Mouse (Mus musculus): Measurements from ENCODE around the gene Gm136.
"Not testable (repeated sequence)": the region's sequence is repeated elsewhere in the genome, so short reads cannot be mapped to it uniquely, and the experiment has no call there.

The Gm136 gene

DNA sequence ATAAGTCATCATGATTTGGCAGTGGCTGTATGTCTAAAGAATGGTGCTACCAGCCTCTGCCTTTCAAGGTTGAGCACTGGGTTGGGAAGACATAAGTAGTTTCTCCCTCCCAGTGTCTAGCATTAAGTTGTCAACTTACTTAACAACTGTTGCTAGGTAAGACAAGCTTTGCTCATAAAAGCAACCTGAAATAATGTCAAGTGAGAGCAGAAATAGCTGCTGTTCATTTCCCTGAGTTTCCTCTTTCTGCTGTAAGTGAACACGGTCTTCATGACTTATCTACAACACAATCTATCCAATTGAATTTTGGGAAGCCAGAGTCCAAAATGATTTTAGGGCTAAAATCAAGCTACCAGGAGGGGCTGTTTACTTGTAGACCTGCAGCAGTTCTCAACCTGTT, at the start of gene Gm136:
Gene Gm136, minus strand, starts transcription at position 101 of the 400 bp plus-strand sequence.
- no peak for DNase-seq (ENCODE audit: low read depth, low spot score)

DNA sequence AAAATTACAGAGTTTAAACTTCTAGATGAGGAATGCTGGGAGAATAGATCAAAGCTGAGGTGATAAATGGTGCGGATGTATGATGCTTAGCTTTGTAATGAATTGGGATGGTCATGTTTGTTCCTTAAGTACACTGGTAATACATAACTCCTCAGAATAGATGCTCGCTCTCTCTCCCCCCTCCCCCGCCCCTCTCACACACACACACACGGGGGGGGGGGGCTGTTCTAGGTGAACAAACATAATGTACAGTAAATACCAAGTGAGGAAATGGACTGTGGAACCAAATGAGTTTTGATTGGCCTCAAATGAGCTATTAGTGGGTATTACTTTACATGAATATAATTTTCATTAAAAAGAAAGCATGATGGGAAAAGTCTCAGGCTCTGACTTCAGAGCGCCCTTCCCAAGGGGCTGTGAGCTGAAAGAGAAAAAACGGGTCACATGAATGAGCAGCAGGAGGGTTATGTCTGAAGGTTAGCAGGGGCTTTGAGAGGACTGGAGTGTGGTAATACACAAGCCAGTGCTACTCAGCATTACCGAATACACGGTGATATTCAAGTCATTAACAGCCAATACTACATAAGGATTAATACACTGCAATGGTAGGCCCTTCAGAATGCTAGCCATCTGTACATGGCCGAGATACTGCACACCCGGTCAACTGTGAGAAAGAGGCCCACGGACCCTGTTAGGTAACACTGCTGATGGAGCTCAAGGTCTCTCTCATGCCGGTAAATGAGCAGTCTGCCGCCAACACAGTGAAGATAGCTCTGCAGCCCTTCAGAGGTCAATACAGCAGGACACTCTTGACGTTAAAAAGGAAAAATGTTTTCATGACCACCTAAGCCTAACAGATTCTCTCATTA, 45.3 kb upstream of the Gm136 start:
- DNase-seq (ENCODE audit: low read depth, low spot score) = no peak

DNA sequence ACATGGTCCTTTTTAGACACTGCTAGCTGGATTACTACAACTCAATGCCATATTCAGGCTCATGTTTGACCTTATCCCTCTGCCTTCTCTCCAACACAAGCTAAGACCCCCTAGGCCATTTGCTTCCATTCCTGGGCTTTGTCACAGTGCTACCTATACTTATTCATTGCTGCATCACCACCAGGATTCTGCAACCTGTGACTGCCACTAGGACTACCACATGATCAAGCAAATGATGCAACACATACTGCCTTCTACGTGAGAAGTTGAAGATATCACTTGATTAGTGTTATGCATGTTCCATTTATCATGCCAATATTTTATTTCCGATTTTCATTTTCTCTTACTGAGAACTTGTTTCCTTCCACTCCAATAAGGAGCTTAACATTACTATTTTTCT, 41.9 kb upstream of the Gm136 start:
- DNase-seq (ENCODE audit: low read depth, low spot score) = no peak

DNA sequence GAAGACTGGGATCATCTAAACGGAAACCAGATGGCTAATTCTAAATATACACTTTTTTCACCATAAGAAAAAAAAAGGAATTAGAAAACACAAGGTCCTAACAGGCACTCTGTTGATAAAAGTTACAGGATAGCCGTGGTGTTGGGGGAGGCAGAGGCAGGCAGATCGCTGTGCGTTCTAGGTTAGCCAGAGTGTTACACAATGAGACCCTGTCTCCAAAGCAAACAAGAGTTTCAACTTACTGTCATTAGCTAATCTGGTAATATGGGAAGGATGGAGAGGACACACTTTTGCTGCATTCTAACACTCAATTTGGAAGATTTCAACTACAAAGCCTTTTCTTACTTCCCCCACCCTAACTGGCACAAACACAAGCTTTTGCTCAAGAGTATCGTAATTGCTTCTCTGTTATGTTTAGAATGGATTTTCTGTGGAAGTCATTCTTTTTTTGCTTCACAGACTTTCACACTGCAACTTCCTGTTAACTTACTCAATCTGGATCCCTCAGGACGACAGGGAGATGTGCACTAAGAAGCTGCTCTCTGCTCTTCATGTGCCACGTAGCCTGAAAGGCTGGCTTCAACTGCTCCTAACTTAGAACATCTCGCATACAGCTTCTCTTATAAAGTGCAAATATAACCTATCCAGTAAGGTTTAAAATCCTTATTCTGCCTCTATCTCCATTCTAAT, 41.4 kb upstream of the Gm136 start:
- no peak for DNase-seq (ENCODE audit: low read depth, low spot score)

DNA sequence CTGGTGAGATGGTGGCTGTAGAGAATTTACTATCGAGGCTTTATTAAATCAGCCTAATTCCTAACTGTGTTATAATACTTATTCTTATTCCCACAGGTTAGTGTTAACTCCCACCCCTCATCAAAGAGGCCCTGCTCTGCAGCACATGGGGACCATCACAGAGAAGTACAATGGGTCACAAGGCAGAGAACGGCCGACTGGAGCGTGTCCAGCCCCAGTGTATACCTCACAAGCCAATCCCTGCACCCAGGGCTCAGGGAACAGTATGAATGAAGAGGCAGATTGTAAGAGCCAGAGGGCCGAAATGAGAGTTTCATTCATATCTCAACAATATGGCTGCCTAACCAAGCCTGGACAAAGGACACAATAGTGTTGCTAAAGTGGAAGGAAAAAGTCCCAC, 40.2 kb upstream of the Gm136 start:
- no peak for DNase-seq (ENCODE audit: low read depth, low spot score)

DNA sequence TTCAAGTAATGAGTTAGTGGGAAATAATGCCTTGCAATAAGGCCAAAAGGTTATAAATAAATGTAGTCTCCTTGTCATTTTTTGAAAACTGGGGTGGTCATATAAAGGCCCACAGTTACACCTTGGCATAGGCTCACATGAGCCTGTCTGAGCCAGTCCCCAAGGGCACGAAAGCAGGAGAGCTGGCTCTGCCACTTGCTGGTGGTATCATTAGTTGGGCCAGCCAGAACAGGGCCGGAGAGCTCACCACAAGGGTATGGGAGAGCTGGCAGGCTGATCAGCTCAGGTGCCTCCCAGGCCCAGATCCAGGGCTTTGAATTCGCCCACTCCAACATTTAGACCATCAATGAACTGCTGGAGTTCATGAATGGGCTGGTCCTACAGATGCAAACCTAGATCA, 30.4 kb upstream of the Gm136 start:
- DNase-seq (ENCODE audit: low read depth, low spot score) = no peak

DNA sequence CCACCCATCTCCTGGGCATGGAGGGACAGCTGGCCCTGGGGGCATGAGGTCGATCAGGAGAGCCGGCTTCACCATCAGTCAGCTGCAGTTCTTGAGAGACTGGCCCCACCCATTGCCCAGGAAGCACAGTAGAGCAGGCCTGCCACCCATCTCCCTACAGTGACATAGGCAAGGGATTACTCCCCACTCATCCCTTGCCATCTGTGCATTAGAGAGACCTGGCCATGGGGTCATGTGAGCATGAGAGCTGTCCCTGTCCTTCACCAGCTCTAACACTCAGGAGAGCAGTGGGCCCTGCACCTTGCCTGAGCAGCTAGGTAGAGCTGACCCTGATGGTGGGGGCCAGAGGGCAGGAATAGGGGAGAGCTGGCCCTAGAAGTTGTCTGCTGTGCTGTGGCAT, 29.6 kb upstream of the Gm136 start:
- DNase-seq (ENCODE audit: low read depth, low spot score) = no peak

DNA sequence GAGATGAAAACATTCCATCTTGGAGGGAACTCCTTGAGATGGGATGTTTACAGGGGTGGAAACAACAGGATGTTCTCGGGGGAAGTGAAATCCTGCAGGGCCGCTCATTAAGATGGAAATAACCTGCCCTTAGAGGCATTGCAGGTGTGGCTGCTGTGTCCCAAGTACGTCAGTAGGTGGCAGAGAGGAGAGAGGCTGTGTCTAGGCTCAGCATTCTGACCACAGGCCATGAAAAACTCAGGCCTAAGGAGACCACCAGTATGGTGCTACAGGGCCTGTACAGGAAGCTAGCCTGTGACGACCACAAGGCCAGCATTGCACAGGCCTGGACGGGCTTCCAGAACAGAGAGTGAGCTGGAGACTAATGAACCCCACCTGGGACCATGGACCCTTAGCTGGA, 28.8 kb upstream of the Gm136 start:
- DNase-seq (ENCODE audit: low read depth, low spot score) = no peak

DNA sequence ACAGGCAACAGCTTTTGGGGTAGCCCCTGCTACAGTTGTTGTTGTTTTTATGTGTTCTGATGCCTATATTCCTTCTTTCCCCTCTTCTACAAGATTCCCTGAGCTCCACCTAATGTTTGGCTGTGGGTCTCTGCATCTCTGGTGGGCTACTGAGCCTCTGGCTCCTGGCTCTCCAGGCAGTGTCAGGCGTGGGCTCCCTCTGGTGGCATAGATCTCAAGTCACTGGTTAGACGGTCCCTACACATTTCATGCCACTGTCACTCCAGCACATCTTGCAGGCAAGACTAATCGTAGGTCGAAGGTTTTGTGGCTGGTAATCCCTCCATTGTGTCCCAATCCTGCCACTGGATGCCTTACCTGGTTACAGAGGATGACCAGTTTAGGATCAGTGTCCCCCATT, 26.7 kb upstream of the Gm136 start:
- no peak for DNase-seq (ENCODE audit: low read depth, low spot score)

DNA sequence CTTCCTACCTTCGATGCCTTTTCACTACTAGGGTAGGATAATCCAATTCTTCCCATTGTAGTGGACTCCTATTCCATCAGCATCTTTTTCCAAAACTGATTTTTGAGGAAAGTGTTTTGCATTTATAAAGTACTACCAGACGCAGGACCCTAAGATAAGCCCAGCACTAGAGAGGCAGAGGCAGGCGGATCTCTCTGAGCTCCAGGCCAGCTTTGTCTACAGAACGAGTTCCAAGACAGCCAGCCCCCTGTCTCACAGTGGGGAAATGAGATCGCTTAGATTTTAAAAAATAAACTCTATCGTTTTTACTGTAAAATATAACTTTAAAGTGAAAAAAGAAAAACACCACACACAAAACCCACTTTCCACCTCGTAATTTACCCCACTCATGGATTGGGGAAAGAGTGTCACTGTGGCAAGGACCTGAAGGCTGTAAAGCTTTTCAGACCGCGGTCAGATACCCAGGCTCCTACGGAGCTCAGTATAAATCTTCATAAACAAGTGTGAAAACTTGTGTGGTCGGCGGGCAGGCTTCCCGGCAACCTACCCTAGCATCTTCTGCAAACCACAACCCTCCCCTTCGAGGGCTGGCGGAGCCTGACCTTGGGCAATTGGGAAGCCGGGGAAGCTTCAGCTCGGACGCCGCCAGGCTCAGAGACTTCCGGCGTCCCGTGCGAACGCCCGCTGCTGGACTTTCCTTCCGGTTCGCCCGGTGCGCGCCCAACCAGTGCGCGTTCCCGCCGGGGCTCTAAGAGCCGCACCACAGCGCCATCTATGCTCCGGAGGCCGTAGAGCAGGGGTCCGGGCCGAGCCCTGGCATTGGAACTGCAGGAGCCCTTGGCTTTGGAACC, 21.8 kb upstream of the Gm136 start, which contains the start of gene Smim8:
Gene Smim8, minus strand, starts transcription at position 747 of the 851 bp plus-strand sequence.
- peak; percentile 93 for DNase-seq (ENCODE audit: low read depth, low spot score)

DNA sequence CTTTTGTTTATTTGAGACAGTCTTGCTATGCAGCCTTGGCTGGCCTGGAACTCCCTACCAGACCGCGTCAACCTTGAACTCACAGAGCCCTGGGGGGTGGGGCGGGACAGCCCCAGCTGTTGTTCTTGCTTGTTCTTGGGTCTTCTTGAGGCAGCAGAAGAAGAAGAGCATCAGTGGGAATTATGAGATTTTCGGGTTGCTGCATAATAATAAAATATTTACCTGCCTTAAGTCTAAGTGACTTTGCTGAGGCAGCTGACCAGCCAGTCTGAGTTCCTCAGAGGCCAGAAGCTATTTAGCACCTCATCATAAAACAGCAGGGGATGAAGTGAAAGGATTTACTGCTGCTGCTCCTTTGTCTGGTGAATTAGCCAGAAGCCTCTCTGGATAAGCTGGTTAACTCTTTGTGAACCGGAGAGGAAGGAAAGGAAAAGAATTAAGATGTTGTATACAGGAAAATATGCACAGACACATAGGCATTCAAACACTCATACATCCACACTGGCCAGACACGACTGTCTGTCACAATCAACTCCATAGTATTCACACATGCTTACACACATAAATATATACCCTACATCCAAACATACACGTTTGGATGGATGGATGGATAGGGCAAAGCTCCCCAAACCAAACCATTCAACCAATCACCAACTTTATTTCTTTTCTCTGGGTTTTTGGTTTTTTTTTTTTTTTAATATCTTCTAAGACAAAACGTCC, 15.7 kb upstream of the Gm136 start:
- peak; percentile 80 for DNase-seq (ENCODE audit: low read depth, low spot score)

DNA sequence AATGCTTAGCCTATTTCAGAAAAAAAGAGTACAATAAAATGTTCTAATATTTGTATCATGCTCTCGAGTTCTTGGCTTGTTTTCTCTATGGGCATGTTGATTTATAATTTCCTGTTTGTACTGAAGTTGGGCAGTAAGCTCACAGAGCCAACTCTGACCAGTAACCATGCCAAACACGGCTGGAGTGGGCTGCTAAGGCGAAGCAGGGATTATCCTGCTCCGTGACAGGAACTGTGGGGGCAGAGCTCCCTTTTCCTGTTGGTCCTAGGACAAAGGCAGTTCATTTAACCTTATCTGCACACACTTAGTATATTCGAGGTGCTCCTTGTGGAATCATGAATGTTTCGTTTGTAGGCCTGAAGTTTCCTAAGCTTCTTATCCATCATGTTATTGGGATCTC, 6.8 kb downstream of the Gm136 start:
- DNase-seq (ENCODE audit: low read depth, low spot score) = no peak

DNA sequence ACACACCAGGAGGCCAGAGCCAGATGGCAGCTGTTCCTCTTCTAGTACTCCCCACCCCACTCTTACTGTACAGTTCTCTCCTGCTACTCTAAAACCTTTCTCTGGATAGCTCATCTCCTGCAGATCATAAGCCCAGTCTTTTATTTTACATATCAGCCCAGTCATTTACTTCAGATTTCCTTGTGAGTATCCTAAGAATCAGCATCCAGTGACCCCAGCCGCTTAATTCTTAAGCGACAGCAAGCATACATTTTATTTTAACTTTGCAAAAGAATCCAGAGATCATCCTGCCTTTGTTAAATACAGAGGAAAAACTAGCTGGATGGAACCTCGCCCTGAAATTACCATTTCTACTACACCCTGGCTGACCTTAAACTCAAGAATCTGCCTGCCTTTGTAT, 21.6 kb downstream of the Gm136 start:
- no peak for DNase-seq (ENCODE audit: low read depth, low spot score)

DNA sequence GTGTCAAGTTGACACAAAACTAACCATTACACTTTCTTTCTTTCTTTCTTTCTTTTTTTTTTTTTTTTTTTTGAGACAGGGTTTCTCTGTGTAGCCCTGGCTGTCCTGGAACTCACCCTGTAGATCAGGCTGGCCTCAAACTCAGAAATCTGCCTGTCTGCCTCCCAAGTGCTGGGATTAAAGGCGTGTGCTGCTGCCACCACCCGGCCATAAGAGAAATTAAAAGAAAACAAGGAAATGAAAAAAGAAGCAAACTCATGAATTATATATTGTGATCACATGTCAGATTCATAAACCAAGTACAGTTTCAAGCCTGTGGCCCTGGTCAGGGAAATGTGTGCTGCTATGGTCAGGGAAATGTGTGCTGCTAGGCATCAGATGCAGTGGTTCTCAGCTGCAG, 22.6 kb downstream of the Gm136 start:
- DNase-seq (ENCODE audit: low read depth, low spot score) = not testable (repeated sequence)

DNA sequence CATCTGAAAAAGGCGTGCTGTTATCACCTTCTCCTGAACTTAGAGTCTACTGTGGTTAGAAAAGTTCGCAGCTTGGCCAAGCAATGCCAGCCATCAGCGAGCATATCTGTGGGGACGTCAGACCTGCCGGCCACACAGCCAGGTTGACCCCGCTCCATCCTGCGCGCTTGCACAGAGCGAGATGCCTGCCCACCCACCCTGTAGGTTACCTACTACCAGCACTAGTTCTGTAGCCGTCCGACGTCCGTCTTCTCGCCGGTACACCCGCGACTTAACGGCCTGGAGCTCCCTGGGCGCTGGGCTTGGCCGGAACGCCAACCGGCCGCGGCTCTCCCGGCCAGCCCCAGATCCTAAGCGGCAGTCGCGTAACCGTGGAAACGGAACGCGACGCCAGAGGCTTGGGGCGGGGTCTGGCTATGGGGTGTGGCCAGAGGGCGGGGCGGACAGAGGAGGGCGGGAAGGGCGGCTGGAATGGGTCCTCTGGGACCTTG, 26.2 kb downstream of the Gm136 start, which contains the start of gene Cfap206:
Gene Cfap206, minus strand, starts transcription at position 356 of the 491 bp plus-strand sequence.
- DNase-seq (ENCODE audit: low read depth, low spot score) = peak; percentile 73

DNA sequence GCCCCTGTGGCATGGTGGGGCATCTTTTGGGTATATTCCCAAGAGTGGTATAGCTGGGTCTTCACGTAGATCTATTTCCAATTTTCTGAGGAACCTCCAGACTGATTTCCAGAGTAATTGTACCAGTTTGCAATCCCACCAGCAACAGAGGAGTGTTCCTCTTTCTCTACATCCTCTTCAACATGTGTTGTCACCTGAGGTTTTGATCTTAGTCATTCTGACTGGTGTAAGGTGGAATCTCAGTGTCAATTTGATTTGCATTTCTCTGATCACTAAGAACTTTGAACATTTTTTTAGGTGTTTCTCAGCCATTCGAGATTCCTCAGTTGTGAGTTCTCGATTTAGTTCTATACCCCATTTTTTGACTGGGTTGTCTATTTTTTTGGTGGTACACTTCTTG, 30.4 kb downstream of the Gm136 start:
- not testable (repeated sequence) for DNase-seq (ENCODE audit: low read depth, low spot score)

DNA sequence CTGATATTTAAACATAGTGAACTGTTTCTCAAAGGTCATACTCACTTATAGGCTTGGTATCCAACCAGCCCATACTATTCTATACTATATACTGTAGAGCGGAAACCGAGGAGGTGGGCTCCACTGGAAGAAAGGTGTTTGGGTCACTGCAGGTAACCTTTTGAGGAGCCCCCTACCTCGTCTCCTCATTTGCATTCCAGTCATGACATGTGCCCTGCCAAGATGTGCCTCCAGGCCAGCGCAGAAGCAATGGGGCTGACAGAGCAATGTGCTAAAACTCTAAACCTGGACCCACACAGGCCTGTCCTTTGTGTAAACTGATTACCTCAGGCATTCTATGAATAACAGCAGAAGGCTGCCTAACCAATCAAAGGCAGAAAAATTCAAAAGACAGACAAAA, 31.8 kb downstream of the Gm136 start:
- DNase-seq (ENCODE audit: low read depth, low spot score) = no peak

DNA sequence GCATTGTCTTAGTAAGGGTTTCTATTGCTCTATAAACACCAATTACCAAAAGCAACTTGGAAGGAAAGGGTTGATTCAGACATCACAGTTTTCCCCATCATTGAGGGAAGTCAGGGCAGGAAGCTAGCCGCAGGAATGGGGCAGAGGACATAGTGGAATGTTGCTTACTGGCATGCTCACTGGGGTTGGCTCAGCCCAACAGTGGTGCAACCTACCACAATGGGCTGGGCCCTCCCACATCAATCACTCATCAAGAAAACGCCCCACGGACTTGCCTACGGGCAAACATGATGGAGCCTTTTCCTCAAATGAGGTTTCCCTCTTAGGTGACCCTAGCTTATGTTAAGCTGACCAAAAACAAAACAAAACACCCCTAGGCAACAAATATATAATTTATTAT, 32.9 kb downstream of the Gm136 start:
- no peak for DNase-seq (ENCODE audit: low read depth, low spot score)

DNA sequence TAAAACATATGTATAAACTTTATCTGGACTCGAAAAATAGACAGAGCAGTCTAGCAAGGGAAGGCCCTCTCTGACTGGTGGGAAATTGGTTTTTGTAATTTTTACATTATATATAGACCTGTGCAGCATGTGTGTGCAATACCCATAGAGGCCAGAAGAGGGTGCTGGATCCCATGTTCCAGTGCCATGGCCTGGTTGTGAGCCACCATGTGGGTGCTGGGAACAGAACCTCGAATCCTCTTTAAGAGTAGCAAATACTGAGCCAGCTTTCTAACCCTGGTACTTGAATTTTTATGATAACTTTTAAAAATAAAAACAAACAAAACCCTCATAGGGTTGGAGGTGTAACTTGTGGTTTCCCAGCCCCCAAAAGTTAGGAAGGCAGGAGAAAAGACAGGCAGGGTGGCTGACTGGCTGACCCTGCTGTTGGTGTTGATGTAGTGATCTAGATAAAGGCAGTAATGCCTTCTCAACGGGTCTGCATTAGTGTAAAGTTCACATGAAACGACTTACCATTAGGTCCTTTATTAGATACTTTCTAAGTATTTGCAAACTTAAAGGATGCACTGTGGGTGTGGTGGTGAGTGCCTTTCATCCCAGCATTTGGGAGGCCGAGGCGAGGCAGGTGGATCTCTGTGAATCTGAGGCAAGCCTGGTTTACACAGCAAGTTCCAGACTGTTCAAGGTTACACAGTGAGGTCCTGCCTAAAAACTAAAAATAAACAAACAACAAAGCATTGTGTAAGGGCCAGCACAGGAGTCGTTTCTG, 35.8 kb downstream of the Gm136 start:
- no peak for DNase-seq (ENCODE audit: low read depth, low spot score)

DNA sequence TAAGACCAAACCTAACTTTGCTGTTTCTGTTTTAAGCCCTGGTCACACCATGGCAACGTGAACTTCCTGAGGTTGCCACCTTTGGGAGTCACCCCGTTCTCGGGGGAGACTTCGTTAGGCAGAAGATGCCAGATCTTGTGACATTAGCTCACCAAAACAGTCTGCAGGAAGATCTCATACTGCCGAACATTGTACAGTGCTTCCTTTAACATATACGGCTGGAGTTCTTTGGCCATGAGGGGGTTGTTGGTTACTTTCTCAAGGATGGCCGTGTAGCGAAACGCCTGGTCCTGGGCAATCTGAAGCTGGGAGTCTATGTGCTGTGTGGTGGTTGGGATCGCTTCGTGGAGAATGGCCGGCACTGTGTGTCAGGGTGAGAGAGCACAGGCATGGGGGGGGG, 36.6 kb downstream of the Gm136 start:
- no peak for DNase-seq (ENCODE audit: low read depth, low spot score)

Data from forelimb bud, embryonic 11.5 days (tissue).